Mouse (Mus musculus) adrenal gland, adult 18-20 months (tissue): ENCODE results near the gene Rbmxl2. TPM values are rescaled to one million over a fixed set of nuclear protein-coding genes. Genes with fewer than 3 reads are reported as not detected.

Experiments
- DNase-seq, 2 experiments: peaks; one replicate each; pipeline ENCODE4 v3.0.0; 2021 to 2022; ENCODE audit warnings: low spot score in 2 of 2
- long read RNA-seq, 2 experiments: library from polyadenylated mRNA; stranded (forward); transcript quantifications; one replicate each; pipeline ENCODE4 v2.0.0; 2021
- total RNA-seq, 2 experiments: library from RNA; stranded (reverse); gene quantifications; 1 replicate in 1 of 2; 2 replicates in 1 of 2; pipeline ENCODE4 v1.2.3; 2021

Rbmxl2 gene
- not detected for total RNA-seq
- long read RNA-seq, experiment 1 = 0 reads
- long read RNA-seq, experiment 2 = 0 reads

DNA sequence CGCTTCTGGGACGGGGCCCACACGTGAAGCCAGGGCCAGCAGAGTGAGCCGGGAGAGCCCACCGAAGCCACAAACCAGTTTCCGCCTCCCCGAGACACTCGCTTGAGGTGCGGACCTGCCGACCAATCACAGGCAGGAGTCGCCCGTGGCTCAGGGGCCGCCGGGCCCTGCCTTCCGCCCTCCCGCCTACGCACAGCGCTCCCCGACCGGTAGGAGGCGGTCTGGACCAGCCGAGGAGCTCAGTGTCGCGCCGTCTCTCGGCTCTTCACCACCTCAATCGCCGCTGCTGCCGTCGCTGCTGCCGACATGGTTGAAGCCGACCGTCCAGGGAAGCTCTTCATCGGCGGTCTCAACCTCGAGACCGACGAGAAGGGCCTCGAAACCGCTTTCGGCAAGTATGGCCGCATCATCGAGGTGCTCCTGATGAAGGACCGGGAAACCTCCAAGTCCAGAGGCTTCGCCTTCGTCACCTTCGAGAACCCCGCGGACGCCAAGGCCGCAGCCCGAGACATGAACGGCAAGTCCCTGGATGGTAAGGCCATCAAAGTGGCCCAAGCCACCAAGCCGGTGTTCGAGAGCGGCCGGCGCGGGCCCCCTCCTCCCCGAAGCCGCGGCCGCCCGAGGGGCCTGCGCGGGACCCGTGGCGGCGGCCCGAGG lies at the start of gene Rbmxl2:
Rbmxl2 (plus strand) TSS at position 242 of the 657 bp plus-strand sequence.
- no peak for DNase-seq

GRCm38 (mm10) chr7:107166690-107167089 lies 42.6 kb upstream of the Rbmxl2 start, which contains the start of gene Nlrp14:
Nlrp14 (plus strand) TSS chr7:107166990.
- DNase-seq = no peak

DNA sequence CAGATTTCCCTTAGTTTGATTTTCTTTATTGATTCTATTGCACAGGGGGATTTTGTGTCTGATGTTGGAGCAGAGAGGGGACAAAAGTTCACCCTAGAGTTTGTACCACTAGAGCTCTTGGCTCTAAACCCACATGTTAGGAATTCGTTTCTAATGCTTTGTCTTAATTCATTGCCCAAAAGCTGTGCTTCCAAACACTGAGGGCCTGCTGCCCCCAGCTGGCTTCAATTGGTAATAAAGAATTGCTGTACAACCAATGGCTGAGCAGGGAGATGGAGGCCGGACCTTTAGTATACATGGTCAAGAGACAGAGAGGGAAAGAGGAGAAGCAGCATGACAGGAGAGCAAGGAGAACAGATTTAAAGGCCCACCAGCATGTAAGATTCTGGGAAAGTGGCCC lies 28.8 kb upstream of the Rbmxl2 start:
- no peak for DNase-seq

DNA sequence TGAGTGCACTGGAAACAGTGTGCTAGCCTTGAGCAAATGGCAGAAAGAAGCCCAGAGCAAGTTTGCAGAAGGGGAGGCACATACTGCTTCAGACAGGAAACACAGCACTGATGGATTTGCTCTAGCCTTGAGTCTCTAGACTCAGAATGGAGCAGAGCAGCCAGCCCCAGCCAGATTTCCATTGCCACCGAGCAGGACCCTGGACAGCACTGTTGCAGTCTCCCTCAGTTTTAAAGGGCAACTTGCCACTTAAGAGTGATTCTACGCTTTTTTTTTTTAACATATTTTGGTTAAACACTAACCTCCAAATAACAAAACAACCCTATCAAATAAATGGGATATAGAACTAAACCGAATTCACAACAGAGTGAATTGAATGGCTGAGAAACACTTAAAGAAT lies 7.4 kb upstream of the Rbmxl2 start:
- no peak for DNase-seq

DNA sequence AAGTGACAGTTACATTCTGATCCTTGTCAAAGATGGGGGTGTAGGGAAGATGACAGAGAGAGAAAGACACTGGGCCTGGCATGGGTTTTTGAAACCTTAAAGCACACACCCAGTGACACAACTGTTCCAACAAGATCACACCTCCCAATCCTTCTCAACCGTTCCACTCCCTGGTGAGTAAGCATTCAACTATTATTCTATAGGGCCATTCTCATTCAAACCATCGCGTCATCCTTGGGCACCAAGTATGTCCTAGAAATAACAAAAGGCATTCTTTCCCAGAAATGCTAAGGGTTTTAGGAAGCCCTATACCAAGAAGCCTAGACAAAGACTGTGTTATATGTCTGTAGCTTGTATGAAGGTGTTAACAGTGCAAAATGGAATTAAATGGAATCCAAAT lies 1.4 kb upstream of the Rbmxl2 start:
- no peak for DNase-seq

- DNase-seq = no peak
These were observed 906 bp downstream of the Rbmxl2 start for GRCm38 (mm10) chr7:107210126-107210576.

DNA sequence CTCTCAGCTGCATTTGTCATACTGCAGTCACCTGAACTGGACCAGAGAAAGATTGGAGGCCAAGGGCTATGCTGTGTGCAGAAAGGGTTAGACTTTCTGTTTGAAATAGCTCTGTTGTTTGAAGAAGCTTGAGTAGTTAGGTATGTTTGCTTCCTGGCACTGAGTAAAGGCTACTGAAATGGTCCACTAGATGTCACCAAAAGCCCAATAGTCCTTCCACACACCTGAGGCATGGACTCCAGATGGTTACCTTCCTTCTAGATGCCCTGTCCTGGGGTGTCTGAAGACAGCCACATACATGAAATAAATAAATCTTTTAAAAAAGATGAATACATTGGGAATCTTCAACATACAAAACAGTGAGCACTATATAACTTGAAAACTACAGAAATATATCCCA lies 6.5 kb downstream of the Rbmxl2 start:
- DNase-seq = no peak

DNA sequence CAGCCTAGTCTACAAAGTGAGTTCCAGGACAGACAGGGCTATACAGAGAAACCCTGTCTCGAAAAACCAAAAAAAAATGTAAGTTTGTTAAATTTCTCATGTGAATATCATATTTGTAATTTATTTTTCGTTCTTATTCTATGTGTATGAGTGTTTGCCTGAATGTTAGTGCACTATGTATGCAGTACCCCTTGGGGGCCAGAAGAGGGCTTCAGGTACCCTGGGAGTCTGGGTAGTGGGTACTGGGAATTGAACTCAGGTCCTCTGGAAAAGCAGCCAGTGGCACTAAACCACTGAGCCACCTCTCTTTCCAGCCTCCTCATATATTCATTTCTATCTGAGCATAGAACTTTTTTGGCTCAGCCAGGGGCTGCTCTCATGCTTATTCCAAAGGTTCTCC lies 7.6 kb downstream of the Rbmxl2 start:
- no peak for DNase-seq

DNA sequence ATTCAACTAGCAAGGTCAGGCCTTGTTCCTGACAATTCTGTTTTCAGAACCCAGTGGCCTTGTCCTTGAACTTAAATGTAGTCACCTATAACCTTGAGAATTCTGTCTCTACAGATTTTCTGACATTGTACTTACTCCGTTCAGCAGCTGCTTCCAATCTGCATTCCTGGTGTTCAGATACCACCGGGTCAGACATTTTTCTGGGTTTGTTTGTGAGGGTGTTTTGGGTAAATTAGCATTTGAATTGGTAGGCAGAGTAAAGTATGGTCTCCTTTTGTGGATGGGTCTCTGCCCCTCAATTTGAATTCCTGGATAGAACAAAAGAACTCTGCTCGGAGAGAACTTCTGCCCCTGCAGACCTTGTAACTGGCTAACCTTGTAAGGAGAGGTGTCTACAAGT lies 27.6 kb downstream of the Rbmxl2 start:
- DNase-seq = no peak

DNA sequence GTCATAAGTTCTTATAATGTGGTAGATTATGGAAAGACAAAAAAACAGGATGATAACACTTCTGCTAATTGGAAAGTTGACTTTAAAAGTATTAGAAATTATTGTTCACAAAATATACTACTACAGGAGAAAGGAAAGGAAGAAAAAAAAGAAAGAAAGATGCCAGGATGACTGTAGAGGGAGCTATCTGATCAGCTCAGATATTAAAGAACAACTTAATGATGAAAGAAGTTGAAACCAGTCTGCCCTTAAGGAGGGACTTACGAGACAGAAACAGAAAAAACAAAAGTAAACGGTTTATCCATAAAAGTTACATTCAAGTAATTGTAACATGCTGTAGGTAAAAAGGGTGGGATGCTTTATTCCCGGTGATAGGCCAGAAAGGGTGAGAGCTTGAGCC lies 28.3 kb downstream of the Rbmxl2 start:
- DNase-seq = no peak

- no peak for DNase-seq
These were observed 32.2 kb downstream of the Rbmxl2 start for GRCm38 (mm10) chr7:107241371-107241883.

- no peak for DNase-seq
These were observed 41.2 kb downstream of the Rbmxl2 start for GRCm38 (mm10) chr7:107250211-107250985.

DNA sequence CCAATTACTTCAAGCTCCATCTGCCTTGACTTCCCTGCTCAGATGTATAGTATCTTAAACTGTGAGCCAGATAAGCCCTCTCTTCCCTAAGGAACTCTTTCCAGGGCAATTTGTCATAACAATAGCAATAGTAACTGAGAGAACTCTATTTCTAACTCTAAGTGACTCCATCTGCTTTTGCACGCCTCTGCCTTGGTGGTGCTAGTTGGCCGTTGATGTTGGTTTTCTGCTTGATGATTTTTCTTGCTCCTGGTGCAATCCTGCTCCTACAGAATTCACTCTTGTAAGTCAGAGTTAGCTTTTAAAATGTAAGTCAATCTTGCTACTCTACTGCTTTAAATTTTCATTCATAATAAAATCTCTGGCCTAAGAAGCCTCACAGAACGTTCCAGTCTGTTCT lies 44.1 kb downstream of the Rbmxl2 start:
- DNase-seq = no peak

GRCm38 (mm10) chr7:107259936-107260335 lies 50.7 kb downstream of the Rbmxl2 start:
- no peak for DNase-seq

Other genes with a start within 250 kb of the Rbmxl2 start
- gene Olfr6, start 245.5 kb upstream of the Rbmxl2 start, total RNA-seq = not detected
- not detected for gene Olfr711, start 234.0 kb upstream of the Rbmxl2 start, total RNA-seq
- gene Olfr2, start 203.4 kb upstream of the Rbmxl2 start, total RNA-seq = not detected
- gene Olfr713, start 178.3 kb upstream of the Rbmxl2 start, total RNA-seq = not detected
- gene Olfr714, start 138.5 kb upstream of the Rbmxl2 start, total RNA-seq = not detected
- not detected for gene Olfr17, start 116.2 kb upstream of the Rbmxl2 start, total RNA-seq
- not detected for gene Olfr715b, start 99.1 kb upstream of the Rbmxl2 start, total RNA-seq
- gene Olfr715, start 78.4 kb upstream of the Rbmxl2 start, total RNA-seq = not detected
- not detected for gene Olfr716, start 71.1 kb upstream of the Rbmxl2 start, total RNA-seq
- not detected for gene Nlrp14, start 42.5 kb upstream of the Rbmxl2 start, total RNA-seq
- gene Syt9, start 161.3 kb downstream of the Rbmxl2 start, total RNA-seq = 1 to 10 TPM; 1.8 to 2.8 TPM